Mouse (Mus musculus) urinary bladder, postnatal 14 days (tissue): ENCODE data around the gene Ccdc172.
A peak's percentile ranks its signal among the peaks of the same experiment; 100 is the strongest.

ENCODE experiments used
- DNase-seq: peaks from one replicate; pipeline ENCODE4 v3.0.0; 2021; ENCODE audit warnings: low spot score

Ccdc172 gene

DNA sequence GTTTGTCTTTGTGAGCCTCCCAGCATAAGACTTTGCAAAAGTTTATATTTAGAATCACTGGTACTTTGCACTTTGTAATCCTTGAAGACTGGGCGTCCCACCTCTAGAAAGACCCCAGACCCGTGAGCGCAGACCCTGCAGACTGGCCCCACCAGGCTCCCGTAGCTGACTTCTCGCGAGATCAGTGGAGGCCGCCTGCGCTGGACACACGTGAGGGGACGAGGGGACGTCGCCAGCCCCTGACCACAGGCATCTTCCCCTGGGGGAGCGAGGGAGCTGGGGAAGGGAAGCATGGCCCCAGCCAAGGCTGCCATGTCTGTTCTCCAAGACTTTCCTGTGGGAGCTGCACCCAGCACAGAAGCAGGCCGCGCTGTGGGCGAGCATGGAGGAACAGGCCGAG, at the start of gene Ccdc172:
Ccdc172 (plus strand) TSS at position 176 of the 400 bp plus-strand sequence.
- DNase-seq: no peak

DNA sequence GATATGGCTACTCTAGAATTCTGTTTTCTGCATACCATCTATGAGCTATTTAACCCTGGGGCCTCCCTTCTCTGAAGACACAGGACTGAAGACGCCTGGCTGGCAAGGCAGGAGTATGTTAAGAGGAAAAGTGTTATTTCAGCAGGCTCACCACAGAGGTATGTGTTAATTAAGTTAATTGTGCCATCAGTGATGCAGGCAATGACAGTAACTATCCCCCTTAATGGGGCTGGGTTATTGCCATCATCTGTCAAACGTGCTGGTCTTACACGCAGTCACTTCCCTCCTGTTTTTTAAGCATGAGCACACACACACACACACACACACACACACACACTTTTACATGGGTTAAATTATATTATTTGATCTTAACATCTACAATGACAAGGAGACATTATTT, 48.0 kb upstream of the Ccdc172 start:
- DNase-seq: no peak

DNA sequence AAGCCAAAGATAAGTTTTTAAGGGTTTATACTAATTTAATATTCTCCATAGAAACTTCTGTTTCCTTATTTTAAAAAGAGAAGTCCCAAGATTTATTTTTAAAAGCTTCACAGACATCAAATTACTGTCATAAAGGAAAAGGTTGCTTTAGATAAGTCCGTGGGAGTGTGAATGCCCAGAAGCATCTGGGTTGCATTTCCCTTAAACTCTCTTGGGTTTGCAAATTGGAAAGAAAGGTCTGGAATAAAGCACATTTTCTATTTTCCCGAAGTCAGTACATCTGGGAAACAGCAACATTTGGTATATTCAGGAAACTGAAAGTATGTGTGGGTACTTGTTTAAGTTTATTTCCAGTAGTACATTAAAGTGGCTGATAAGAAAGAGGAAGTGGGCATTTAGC, 43.5 kb upstream of the Ccdc172 start:
- DNase-seq: no peak

DNA sequence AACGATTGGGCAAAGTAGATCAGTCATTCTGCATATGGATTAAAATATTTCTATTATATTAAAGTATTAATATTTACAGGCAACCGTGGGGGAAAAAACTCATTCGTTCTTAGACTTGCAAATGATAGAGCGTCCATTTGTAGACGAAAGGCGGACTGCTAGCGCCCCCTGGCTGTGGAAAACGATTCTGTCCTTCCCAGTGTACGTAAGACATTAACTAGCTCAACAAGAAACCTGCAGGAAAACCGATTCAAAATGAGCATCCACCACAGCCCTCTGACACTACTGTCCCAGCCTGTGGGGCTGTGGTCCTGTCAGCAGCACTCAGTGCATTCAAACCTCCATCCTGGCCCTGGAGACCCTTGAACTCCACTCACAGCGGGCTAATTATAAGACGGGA, 42.4 kb upstream of the Ccdc172 start:
- DNase-seq: peak; percentile 91

DNA sequence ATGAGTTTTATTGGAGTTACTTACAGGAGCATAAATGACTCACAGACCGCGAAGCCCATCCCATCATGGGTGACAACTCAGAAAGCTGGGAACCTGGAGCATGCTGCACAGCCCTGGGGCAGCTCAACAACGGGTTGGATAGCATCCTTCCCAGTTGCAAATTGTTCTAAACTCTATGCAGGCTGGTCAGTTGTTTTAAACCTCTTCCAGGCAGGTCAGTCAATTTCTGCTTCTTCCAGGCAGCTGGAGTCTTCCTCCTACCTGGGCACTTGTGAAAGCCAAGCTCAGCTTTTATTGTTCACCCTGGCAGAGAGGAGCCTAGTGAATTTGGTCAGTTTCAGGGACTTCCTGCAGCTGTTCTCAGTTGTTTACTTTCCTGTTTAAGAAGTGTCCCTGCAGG, 37.5 kb upstream of the Ccdc172 start:
- no peak for DNase-seq

DNA sequence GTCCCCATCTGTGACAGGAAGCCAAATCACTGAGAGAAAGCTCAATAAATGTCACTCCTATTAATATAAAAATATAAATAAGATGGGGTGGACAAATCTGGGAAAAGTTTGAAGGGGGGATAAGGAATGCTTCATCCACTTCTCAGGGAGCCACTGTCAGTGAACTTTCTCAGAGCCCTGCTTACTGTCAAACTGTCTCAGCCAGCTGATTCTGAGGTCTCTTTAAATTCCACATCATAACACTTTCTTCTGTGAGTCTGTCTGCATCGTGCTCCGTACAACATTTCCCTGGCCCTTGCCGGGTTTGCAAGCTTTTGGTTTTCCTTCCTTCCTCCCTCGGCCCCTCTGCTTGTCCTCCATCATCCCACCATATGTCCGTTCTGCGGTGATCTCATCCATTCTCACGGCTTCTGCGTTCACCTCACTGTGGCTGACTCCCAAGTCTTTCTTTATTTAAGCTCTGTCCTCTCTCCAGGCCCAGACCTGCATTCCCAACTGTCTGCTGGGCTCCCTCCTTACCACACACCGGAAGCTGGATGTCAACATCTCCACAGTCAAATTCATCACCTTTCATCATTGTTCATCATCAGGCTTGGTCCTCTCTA, 29.3 kb upstream of the Ccdc172 start:
- DNase-seq: no peak

DNA sequence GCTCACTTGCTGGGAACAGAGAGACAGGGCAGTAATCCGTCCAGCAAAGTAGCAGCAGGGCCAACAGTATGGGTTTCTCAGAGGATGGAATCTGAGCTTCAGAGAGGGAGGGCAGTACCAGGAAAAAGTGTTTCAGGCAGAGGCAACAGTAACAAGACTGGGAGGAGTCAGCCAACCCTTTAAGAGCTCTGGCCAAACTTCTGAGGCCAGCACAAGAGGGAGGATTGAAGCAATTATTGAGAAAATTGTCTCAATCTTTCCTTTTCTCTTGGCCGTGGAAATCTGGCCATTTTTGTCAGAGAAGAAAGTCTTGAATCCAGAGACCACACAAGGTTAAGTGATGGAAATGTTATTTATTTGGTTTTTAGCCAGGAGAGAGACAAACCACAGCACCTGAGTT, 25.1 kb upstream of the Ccdc172 start:
- no peak for DNase-seq

DNA sequence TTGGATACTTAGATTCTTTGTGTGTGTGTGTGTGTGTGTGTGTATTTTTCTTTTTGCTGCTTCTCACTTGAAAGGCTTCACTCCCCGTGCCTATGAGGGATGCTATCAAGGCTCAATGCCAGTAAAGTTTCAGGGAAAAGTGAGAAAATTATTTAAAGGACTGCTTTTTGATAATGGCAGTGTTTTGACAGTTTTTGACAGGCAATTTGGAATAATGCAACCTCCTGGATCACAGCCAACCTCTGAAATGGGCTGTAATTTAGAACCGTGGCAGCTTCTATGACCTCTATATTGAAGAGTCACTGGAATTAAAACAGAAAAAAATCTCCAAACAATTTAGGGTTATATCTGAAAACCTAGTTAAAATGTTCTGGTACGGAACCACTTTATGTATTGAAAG, 14.7 kb upstream of the Ccdc172 start:
- no peak for DNase-seq

DNA sequence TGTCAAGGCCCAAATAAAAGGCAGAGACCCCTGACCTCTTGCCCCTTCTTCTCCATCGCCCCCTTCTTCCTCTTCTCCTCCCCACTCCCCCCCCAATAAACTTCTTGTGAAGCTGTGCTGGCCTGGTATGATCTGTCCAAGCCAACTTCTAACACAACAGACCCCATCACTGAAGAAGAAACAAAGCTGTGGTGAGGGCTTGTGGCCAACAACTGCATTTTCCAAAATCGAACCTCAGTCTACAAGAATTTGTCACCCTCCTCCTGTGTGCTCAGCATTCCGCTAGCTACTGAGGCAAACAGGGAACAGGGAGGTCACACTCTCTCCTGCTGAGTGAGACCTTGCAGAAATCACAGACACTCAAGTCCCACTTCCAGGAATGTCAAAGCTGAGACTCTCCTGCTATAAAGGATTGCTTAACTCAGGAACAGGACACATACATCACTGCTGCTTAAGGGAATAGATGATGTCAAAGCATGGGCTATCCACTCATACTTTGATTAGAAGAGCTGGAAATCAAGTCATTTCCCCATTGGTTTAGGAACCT, 12.3 kb upstream of the Ccdc172 start:
- no peak for DNase-seq

DNA sequence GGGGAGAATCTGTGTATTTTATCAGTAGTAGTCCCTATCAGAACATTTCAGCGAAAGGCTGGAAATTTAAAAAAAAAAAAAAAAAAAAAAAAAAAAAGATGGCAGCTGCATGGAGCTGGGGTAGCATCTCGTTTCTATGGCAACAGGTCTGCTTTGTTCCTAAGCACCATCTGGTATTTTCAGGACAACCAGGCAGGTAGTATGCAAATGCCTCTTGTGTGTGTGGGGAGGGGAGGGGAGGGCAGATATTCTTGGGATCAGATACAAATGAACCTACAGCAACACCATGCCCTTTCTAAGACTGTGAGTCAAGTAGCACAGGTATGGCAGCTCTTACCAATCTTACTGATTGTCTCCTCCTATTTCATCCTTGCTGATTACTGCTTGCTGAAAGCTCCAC, 11.7 kb upstream of the Ccdc172 start:
- no peak for DNase-seq

DNA sequence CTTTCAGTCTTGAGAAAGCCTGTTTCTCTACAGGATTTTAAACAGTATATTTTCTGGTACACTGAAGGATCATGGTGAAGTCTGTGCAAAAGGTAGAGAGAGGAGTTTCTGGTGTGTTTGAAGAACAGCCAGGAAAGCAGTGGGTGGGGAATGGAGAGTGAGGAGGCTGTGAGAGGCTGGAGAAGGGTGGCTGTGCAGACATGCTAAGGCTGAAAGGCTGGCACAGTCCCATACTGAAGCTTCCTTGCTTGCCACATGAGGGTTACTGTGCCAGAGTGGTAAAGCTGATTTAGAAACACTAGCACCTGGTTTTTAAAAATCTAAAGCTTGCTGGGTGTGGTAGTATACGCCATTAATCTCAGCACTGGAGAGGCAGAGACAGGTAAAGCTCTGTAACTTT, 9.9 kb downstream of the Ccdc172 start:
- no peak for DNase-seq

DNA sequence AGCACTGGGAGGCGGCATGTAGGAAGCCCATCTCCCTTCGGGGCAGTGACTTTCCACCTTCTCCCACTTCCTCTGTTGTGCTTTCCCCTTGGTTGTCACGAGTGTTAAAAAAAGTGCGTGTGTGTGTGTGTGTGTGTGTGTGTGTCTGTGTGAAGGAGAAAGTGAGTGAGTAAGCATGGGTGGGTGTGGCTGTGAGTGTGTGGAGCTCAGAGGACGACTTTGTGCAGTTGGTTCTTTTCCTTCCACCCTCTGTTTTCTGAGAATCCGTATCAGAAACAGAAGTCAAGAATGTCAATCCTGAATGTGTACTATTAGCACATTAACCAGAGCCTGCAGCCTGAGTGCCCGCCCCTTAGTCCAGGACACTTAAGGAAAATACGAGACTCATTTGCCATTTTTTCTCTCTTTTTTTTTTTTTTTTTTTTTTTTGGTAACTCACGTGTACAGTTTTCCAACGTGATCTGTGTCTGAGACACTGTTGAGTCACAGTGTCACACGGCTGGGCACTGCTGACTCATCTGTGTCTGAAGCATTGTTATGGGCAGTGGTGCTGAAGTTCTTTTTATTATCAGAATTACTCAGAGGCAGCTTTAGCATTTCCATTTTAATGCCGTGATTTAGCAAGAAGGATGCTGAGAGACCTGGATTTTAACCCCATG, 12.1 kb downstream of the Ccdc172 start:
- DNase-seq: peak; percentile 34

DNA sequence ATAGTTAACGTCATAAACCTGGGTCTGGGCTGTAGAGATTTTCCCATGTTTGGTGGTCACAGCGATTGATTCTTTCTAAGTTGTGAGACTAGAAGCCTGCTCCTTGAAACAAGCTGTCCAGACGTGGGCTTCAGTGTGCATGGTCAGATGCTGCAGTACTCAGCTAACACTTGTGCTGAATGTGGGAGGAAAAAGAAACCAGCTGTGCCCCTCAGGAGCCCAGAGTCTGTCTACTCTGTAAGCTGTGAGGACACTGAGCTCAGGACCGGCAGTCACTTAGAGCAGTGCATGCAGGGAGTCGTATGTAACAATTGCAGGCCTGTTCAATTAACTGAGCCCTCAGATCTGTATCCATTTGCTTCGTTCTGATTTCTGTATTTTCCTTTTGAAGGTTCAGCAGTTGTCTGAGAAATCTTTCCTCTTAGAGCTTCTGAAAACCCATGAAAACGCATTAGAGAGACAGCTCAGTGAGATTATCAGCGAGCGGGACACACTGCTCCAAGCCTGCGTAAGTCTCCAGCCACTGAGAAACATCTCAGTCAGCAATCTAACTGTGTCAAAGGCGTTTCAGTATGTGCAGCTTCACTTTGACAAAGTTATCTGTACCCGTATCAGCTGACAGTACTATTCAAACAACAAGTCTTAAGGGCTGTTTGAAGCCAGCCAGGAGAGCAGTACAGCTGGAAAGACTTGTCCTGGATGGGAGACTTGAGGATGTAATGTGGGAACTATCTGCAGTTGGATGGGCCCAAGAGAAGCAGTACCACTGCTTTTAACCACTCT, 13.9 kb downstream of the Ccdc172 start:
- DNase-seq: peak; percentile 27

DNA sequence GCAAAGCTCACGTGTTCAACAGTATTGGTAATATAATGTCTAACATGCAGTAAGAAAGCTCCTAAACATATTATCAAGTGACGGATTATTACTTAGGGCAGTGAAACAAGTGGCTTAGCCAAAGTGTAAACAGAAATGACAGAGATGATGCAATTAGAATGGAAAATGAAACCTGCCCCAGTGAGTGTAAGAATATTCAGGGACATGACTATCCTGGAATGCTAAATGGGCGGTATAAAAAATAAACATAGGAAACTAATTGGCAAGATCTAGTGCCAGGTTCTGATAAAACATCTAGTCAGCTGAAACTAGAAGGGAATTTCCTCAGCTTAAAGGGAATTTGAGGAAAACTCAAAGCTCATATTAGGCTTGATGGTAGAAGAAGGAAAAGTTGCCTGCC, 21.3 kb downstream of the Ccdc172 start:
- no peak for DNase-seq

DNA sequence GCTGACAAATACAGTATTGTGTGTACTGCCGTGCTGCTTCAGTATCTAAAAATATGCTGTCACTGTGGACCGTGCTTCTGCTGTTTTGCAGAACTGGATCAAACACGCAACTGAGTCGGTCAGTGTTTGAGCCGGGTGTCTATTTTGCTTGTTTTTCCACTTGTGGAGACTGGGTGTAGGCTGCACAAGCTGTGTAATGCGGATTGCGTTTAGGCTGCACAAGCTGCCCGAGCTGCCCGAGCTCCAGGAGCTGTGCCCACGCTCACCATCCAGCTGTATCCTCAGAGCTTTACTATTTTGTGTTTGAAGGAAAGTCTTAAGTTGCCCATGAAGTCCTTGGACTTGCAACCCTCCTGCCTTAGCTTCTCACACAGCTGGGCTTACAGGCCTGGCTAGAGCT, 24.9 kb downstream of the Ccdc172 start:
- DNase-seq: no peak

DNA sequence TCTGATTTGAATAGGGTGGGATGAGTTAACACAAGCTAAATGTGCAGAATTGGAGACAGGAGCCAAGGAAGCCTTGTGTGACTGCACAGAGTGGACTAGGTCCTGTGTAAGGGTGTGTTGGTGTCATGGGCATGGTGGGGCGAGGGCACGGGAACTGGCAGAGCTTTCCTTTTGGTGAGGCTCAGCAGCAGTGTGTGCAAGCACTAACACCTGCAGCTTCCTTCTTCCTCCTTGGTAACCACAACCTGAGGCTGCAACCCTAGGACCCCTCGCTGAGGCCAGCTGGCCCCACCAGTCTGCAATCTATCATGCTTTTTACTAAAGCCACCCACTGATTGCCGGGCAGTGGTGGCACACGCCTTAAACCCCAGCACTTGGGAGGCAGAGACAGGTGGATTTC, 28.6 kb downstream of the Ccdc172 start:
- no peak for DNase-seq

DNA sequence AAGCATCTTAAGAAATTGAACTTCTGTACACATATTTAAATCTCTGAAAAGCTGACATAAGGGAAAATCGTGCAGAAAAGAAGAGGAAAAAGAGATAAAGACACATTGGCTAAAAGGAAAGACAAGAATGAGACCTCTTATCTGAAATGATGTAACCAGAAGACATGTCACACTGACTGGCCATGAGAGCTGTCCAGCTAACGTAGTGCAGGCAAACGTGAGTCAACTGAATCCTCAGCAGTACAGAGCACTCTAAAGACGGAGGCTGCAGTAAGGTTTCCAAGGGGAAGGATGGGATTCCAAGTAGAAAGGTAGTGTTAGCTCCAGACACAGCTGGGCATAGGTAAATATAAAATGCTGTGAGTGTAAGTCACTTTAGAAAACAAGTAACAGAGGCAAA, 36.6 kb downstream of the Ccdc172 start:
- DNase-seq: no peak

DNA sequence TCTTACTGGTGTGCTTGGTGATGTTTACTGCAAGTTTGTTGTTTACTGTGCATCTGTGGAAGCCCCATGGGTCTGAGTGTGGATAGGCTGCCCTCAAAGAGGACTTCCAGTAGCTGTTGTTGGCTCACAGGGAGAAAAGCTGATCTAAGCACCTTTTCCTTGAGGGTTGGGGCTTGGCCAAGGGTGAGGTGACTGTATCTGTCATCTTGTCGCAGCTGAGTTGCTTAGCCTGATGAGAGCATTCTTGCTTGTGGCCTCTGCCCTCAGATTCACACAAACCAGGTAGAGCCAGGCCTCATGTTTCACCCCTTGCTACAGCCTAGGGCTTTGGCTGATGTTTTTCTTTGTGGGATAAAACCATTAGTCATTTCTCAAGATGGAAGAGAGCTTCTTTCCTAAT, 38.7 kb downstream of the Ccdc172 start:
- DNase-seq: no peak

DNA sequence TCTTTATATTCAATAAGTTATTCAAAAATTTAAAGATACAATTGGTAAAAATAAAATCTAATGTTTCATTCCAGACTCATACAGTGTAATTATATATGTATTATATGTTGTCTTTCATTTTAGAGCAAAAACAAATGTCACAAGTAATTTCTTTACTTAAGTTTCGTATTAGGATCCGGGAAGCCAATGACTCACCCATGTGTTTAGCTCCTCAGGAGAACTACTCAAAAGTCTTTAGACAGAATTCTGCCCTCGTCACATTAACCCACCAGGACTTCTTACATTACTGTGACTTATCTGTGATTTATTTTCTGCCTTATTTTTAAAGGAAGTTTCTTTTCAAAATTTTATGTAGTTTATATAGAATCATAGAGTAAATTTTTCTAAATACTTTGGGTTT, 39.1 kb downstream of the Ccdc172 start:
- DNase-seq: no peak

DNA sequence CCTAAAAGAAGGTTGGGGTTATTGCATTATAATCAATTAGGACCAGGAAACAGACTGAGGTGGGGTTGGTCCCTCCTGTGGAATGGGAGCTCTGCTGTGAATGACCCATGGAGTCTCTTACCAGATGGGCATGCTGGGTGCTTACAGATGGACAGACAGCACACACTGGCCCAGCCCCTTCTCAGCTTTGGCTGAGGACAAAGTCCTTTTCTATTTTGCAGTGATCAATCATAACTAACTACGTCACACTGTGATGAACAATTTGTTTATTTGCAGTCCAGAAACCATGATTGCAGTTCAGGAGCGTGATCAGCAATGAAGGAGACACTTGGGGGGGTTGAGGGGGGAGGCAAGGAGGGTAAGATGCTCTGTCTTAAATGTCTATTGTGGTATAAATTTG, 43.2 kb downstream of the Ccdc172 start:
- DNase-seq: no peak

DNA sequence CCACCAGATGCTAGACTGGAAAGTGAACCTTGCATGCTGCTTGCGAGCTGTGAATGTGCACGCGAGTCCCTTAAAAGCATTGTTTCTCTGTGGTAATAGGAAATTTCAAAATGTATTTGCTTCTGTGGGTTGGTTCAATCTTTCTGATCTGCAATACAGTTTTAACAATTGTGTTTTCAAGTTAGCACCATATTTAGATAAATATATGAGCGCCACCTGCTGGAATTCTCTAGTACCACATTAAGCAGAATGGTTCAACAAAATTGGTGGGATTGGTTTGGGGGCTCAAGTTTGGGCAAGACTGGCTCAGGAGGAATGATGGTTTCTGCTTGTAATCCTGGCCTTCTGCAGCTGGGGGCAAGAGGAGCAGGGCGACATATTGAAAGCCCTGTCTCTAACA, 46.6 kb downstream of the Ccdc172 start:
- DNase-seq: peak; percentile 37

DNA sequence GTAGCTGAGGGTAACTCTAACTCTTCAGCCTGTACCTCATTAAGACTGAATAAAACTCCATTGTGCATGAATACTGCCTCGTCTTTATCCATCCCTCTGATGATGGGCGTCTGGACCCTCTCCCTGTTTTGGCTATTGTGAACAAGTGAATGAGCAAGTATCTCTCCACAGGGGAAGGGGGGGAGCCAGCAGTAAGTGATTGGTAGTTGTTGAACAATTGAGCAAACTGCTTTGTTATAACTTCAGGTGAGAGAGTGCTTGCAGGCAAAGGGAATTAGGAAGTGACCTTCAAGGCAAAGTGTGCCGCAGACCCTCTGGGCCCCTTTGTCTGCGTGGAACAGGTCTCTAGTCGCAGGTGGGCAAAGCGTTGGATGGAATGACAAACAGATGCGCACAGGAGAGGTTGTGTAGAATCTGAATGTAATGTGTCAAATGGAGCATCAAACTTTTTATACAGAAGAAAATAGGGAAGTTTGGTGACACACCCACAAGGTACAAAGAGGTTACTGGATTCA, 50.6 kb downstream of the Ccdc172 start:
- DNase-seq: no peak

DNA sequence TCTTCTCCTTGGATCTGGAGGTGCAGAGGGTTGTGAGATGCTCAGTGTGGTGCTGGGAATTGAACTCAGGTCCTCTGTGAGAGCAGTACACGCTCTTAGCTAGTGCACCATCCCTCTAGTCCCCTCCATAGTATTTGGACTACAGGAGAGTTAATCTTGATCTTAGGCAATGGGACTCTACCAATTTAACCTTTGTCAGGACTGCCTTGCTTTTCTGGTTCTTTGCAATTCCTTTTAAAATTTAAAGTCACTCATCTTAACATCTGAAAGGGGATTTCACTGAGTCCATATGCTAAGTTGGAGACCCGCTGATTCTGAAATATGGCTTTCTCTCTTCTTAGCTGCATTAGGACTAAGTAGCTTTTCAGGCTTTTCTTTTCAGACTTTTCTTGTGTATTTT, 59.8 kb downstream of the Ccdc172 start:
- no peak for DNase-seq
